Mouse (Mus musculus): ENCODE measurements around the gene Gm37240.

Gm37240 gene

DNA sequence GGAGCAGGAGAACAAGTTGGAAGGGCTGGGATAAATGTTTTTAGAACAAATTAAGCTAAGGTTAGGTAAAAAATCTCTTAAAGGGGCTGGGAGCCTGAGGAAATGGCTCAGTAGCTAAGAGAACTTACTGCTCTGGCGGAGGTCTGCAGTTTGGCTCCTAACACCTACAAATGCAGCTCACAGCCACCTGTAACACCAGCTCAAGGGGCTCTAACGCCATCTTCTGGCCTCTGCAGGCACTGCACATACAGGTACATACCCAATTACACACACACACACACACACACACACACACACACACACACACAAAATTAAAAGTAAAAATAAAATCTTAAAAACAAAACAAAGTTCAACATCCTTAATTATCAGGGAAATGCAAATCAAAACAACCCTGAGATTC is 1174.4 kb downstream of the Gm37240 start:
- no peak for DNase-seq (ENCODE audit: low spot score in 2 of 2)

DNA sequence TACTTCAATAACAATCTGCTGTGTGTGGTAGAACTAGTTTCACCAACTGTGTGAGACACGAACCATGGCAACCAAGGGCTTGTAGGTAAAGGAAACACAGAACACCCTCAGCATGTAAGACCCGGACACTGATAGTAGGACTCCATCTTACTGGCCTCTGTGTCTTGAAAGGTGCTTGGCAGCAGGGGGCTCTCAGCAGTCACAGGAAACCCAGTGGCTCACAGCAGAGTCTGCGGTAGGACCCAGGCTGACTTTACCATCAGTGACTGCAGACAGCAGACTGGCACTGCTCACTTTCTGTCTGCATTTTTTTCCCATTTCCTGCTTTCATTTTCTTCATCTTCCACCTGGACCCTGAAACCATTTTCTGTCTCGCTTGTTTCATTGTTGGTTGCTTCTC is 1176.6 kb downstream of the Gm37240 start:
- DNase-seq (ENCODE audit: low spot score in 2 of 2), result no peak

DNA sequence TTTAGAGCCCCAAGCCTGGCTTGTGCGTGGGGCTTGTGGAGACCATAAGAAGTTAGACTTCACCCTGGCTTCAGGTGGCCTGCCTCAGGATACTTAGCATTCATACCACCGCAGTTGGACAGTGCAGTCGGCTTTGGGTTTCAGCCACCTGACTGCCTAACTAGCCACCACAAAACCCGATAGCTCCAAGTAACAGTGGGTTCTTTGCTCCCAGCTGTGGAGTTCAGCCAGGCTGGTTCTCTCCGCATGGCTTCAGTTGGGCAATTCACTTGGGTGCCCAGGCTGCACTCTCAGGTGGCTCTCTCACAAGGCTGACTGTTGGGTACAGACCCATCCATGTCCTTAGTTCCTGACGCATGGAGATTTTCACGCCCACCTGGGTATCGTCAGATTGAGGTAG is 1177.4 kb downstream of the Gm37240 start:
- no peak for DNase-seq (ENCODE audit: low spot score in 2 of 2)

DNA sequence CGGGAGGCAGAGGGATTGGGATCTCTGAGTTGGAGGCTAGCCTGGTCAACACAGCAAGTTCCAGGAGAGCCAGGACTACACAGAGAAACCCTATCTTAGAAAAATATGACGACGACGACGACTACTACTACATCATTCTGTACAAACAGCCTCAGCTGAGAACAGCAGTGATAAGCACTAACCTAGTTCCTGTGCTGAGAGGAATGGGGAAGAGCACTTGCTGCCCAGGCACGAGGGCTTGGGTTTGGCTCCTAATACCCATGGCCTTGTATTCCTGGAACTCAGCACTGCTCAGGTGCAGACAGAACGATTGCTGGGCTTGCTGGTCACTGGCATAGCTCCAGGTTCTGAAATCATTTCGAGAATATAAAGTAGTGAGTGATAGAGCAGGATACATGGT is 1178.2 kb downstream of the Gm37240 start:
- no peak for DNase-seq (ENCODE audit: low spot score in 2 of 2)

DNA sequence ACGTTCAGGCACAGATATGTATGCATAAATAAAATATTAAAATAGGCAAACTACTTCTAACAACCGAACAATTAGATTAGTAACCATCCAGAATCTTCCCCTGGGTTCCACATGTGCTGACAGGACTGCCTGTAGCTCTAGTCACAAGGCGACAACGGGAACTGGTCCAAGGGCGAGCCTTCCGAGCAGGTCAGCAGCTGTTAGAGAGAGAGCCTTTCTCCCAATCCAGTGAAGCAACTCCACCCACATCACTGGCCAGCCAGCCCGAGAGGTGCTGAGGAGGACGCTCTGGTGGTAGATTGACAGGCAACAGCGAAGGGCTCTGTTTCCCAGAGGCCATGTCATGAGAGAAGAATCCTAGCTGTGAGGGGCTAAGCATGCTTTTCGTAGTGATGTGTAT is 1178.8 kb downstream of the Gm37240 start:
- DNase-seq (ENCODE audit: low spot score in 2 of 2), result no peak

DNA sequence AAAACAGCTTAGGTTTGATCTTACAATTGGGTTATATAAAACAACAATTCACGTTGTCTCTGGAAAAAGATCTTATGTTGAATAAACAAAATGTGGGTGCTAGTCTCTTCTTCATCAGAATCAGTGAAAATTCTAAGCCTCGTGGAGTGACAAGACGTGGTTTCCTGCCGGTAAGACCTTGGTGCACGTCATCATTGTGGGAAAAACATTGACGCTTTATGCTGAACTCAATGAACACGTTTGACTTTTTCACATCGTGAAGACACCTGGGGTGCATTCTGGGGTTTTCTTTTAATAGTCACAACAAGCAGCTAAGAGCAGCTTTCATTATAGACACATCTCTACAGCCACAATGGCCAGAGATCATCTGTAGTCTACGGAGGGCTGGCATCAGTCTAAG is 1182.1 kb downstream of the Gm37240 start:
- no peak for DNase-seq (ENCODE audit: low spot score in 2 of 2)

DNA sequence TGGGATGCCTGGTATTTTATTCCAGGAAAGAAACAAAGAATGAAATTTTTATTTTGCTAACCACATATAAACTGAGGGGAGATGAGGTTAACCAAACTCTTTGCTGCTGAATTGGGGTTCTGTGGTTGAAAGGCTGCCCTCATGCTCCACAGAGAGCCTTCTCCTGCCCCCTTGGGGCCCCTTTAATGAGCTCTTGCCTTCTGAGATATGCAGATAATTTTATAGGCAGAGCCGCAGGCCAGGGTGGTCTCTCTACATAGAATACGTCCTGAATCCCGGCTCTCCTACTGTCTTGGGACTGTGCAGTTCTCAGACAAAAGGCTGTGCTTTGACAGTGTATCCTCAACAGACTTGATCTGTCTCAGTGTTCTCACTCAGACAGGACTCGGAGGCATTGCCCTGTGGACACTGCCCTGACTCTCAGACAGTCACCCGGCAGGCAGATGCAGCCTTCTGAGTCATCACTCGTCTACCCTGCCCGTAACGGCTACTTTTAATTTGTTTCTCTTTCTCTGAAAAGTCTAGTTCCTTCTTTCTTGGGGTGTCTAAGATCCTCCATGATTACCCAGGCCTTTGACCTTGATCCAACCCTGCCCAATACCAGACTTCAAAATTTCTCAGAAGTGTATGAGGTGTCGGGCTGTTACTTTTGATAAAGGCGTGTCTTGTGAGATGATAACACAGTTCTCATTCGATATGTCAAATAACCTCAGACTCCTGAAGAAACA is 1184.1 kb downstream of the Gm37240 start:
- DNase-seq (ENCODE audit: low spot score in 2 of 2), result no peak

DNA sequence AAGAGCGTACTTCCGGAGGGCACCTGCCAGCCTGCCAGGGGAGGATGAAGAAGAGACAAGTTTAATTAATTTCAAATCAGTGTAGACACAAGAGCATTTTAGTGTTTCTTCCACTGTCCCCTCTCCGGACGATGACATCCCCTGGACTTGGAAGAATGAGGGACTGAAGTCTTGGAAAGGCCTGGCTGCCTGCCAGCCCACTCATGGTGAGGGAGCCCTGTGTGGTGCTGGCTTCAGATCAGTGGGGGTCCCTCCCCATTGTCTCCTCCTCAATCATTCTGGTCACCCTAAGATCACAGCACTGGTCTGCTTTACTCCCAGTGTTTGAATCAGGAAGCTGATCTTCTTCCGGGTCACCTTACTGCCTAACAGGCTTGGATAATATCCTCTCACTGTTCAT is 1185.4 kb downstream of the Gm37240 start:
- no peak for DNase-seq (ENCODE audit: low spot score in 2 of 2)

DNA sequence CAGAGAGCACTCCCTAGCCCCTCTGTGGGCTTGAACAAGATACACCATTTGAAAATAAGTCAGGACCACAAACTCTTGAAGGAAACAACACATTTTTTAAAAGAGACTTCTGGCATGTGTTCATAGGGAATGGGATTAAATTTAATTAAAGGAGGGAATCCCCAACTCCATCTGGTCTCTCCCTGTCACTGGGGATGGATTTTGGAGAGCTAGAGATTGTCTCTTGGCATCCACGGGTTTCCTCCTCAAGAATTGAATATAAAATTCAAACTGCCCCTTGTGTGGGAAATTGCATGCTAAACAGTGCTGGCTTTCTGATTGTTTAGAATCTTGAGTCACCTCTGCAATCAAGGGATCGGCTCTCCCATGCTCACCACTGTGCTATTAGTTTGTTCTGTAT is 1185.8 kb downstream of the Gm37240 start:
- no peak for DNase-seq (ENCODE audit: low spot score in 2 of 2)

DNA sequence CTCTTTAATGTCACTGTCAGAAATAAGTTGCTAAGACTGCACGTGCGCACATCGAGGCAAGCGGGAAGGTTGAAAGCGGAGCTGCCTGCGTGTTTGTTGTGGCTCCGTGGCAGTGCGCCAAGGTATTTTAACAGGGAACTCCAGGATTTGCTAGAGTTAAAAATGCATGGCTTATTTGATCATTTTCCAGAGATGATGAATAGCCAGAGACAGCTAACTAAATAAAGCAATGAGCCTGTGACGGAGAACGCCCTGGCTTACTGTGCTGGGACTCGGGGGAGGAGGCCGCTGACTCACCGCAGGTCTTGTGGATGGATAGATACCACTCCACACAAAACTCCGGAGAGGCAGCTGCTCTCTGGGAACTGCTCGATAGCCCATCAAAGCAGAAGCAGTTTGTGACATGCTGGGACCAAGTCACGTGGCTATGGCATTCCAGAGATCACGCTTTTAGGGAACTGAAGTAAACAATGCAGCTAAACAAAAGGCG is 1190.8 kb downstream of the Gm37240 start:
- peak in 1 of 2 experiments; percentile 41 for DNase-seq (ENCODE audit: low spot score in 2 of 2)

DNA sequence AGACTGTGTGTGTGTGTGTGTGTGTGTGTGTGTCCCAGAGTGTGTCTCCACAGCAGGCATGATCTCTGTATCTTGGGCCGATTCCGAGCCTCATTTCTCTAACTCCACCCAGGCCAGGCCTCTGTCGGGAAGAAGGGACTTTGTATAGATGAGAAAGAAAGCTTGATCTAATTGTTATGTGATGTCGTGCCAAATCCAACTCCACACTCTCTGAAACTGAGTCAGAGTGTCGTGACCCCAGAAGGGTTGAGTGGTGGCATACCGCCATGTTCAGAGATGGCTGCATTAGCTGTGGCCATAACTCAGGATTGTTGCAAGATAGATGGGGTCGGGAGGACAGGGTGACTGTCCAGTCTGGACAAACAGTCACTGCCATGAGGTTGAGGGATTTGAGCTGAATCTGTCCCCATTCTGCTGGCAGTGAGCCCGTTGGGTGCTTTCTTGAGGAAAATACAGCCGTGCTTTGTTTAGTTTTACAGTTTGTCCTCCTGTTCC is 1191.4 kb downstream of the Gm37240 start:
- DNase-seq (ENCODE audit: low spot score in 2 of 2), result peak in 1 of 2 experiments; percentile 31

DNA sequence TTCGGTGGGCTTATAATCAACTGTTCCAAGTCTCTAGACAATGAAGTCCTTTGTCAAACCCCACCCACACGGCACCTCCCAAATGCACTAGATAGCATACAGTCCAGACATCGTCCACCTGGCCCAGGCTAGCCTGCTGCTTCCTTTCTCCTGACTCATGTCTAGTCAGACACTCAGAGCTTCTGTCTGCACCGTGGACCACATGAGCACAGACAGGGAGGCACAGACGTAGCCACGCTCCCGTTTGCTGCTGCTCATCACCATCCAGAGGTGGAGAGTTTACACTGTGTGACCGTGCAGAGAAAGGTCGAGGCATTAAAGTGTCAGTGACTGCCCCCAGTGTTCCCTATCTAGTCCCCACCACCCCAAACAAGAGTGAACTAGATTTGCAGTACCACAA is 1191.9 kb downstream of the Gm37240 start:
- DNase-seq (ENCODE audit: low spot score in 2 of 2), result no peak

DNA sequence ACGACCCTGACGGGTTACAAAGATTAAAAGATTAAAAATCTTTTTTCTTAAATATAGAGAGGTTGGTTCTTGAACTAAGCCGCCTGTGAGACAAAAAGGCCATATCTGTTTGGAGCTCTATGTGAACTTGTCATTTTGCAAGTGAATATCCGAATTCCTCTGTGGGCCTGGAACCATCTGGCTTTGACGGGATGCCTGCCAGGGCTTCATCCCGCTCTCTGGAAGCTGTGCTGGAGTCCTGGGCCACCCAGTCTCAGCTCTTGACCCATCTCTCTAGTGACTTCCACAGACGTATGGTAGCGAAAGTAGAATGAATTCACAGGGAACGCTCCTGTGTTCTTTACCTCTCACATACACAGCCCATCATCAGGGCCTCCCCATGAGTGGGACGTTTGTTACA is 1193.4 kb downstream of the Gm37240 start:
- DNase-seq (ENCODE audit: low spot score in 2 of 2), result no peak

DNA sequence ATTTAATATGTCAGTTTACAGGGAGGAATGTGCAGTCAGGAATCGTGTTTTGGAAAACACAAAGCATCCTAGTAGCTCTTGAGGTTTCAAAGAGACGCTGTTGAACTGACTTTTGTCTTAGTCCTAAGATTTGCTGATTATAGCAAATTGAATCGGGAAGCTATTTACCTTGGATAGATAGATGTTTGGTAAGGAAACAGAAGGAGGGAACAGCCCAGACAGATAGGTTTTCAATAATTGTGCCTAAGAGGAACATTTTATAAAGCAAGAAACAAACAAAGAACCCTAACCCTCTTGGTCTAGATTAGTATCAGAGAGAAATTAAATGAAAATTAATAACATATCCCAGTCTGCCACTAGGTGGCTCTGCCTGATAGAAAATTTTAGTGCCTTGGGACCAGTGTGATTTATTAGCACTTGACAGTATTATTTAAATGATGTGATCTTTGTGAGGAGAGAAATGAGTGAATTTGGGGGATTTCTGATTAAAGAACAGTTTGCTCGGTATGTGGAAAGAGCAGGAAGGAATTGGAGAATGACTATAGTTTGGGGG is 1194.6 kb downstream of the Gm37240 start:
- DNase-seq (ENCODE audit: low spot score in 2 of 2), result no peak

DNA sequence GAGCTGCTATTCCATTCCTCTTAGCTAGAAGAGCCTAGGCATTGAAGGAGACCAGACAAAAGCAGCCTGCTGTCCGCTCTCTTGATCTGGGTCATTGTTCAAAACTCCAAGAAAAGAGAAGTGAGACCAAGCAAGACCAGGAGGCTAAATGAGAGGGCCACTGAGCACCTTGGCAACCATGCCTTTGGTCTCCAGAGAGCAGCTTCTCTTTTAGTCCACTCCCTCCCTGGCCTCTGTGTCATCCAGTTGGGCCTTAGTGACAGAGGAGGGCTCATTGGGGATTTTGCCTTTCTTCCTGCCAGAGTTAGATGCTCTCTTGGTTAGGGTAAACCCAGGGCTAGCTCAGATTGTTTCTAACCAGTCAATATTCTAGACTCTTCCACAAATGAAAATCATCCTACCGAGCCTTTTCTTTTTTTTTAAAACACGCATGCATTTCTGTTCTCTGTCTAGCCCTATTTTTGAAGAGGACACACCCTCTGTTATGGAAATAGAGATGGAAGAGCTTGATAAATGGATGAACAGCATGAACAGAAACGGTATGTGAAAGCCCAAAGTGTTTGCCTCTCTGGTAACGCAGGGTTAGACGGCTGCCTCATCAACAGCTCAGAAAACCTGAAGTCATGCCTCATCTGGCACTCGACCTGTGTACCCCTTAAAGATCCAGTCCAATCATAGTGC is 1197.1 kb downstream of the Gm37240 start:
- DNase-seq (ENCODE audit: low spot score in 2 of 2), result no peak

DNA sequence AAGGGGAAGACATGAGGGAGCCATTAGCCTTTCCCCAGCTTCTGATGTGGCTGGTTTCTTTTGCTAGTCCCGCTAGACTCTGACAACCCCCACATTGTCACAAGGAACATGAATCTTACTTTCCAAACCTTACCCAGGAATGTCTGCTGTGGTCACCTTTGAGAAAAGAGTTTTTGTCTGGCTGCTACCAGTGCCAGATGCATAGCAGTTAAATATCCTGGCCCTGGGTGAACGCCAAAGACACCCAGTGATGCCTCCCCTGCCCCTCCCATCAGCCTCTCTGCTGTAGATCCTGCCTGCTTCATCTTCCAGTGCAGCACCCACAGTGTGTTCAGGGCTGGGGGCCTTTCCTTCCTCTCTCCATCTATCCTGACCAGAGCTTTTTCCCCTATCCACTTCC is 1197.7 kb downstream of the Gm37240 start:
- DNase-seq (ENCODE audit: low spot score in 2 of 2), result no peak

DNA sequence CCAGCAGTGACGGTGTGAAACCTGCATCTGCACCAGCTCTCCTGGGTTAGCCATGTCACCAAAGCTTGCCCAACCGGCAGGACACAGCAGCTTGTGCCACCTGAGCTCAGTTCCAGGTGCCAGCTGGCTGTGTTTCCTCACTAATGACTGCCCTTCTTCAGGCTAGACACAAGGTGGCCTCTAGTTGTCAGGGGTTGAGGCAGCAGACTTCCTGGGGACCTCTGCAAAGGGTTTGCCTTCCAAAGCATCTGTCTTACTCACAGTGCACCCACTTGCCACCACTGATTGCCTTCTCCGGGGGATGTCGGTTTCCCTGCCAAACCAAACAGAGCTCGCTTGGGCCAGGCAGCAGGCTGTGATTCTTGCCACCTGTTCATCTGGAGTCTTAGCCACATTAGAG is 1199.1 kb downstream of the Gm37240 start:
- DNase-seq (ENCODE audit: low spot score in 2 of 2), result no peak

DNA sequence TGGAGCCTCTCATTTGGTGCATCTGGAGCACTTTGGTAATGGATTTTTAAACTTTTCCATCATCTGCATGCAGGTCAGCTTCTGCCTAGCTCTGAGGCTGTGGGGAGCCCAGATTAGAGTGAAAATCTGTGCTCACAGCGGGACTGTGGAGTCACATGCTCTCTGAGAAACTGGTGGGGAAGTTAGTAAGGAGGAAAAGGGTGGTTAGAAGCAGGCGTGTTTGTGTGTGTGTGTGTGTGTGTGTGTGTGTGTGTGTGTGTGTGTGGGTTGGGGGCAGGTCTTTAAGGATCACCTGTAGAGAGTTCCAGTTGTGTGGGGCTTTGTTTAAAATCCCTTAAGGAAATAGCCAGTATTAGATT is 1199.9 kb downstream of the Gm37240 start:
- no peak for DNase-seq (ENCODE audit: low spot score in 2 of 2)

DNA sequence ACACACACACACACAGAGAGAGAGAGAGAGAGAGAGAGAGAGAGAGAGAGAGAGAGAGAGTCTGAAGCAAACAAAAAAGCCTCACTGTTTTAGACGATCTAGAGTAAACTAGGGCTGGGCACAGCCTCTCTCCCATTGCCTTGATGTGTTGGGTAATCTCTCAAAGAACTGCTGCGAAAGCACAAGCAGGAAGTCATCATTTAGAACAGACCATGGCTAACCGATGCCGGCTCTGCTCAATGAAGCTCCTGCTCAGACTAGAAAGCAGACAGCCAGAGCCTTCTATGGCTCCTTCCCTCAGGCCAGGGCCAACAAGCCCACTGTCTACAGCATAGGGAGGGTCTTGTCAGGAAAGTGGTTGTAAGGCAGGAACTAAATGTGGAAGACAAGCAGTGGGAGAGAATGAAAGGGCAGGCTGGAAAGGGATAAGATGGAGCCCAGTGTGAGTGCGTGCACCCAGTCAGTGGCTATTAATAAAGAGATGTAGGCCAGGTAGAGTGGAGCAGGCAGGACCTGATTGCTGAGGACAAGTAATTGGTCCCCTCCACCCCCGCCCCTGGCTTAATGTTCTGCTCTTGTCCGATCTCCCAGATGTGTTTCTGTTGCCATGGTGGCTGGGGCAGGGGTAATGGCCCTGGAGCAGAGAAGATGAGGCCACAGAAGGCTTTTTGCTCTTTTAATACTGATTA is 1200.4 kb downstream of the Gm37240 start:
- no peak for DNase-seq (ENCODE audit: low spot score in 2 of 2)

DNA sequence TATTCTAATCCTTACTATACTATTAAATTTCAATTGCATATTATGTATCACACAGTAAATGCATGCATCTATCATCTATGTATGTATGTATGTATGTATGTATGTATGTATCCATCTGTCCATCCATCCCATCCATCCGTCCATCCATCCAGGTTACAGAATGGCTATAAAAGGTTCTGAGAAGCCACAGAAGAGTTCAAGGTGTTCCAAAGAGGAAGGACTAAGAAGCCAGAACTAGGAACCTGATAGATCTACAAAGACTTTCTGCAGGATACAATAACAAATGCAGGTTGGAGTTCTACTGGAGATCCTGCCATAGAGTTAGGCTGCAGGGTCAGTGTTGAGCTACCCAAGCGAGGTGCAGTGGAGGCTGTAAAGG is 1201.0 kb downstream of the Gm37240 start:
- DNase-seq (ENCODE audit: low spot score in 2 of 2), result no peak

DNA sequence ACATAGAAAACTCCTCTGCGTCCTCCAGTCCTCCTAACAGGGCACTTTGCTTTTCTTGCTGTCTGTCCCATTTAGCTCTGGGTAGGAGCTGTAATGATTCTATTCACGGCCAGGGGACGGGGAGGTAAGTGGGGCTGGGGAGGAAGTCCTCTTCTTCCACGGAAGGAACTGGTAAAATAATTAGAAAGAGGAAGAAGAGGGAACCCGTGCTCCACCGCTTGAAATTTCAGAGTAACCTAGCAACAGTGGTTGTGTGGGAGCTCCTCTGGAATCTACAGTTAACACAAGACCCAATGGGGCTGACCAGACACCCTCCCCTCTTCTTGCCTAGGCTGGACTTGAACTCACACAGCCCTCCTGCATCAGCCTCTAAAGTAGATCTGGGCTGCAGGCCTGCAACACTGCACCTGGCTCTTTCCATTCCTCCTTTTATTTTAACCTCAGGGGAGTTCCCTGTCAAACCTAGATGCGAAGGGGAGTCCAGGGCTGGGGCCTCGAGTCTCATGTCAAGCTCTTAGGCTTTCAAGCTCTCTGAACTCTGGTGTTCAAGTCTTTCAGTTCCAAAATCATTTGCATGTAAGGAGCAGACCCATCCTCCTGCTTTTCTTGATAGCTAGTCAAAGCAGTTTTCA is 1201.5 kb downstream of the Gm37240 start:
- DNase-seq (ENCODE audit: low spot score in 2 of 2), result no peak

DNA sequence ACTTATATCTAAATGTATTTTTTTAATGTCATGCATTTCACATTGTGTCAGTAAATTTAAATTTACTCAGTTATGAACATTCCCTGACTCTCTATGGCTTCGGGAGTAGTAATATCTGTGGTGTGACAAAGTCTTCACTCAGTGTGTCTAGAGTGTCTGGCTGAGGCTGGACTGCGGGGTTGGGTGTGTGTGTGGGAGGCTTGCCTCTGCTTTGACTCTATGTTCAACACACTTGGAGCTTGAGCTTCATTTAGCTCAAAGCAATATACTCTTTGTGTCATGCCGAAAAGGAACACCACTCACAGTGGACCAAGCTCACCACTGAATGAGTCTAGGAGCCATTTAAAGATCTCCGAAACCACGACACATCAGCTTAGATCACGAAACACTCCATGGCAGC is 1203.5 kb downstream of the Gm37240 start:
- no peak for DNase-seq (ENCODE audit: low spot score in 2 of 2)
